Mouse (Mus musculus) cerebellum, adult 2 months (tissue): ENCODE data around the gene Ralgapa1.

Experiments used
- CTCF ChIP-seq: fragments of 200-500 bp; IDR thresholded peaks from 2 replicates; pipeline ENCODE4 v1.5.1; 2011; ENCODE audit warnings: low read depth, mild to moderate bottlenecking, control low read depth, low read length, moderate library complexity, borderline replicate concordance; ENCODE audit not compliant: insufficient read depth
- POLR2A ChIP-seq: fragments of 200-500 bp; IDR thresholded peaks from 2 replicates; pipeline ENCODE4 v1.6.1; 2011; ENCODE audit warnings: low read length, control low read depth, borderline replicate concordance; ENCODE audit not compliant: insufficient read depth

DNA sequence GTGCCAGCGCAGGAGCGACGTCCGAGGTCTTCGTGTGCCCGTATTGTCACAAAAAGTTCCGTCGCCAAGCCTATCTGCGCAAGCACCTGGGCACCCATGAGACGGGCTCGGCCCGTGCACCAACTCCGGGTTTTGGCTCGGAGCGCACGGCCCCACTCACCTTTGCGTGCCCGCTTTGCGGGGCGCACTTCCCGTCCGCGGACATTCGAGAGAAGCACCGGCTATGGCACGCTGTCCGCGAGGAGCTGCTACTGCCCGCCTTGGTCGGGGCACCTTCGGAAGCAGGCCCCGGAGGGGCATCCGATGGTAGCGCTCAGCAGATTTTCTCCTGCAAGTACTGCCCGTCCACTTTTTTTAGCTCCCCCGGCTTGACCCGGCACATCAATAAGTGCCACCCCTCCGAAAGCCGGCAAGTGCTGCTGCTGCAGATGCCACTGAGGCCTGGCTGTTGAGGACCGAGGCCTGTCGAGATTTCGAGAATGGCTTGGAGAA lies 220.4 kb downstream of the Ralgapa1 start:
- TF ChIP-seq CTCF (no peak), POLR2A (no peak)
